Mouse (Mus musculus): Measurements from ENCODE around the gene C7.
"Not testable (repeated sequence)": the region's sequence is repeated elsewhere in the genome, so short reads cannot be mapped to it uniquely, and the experiment has no call there.

C7 gene

DNA sequence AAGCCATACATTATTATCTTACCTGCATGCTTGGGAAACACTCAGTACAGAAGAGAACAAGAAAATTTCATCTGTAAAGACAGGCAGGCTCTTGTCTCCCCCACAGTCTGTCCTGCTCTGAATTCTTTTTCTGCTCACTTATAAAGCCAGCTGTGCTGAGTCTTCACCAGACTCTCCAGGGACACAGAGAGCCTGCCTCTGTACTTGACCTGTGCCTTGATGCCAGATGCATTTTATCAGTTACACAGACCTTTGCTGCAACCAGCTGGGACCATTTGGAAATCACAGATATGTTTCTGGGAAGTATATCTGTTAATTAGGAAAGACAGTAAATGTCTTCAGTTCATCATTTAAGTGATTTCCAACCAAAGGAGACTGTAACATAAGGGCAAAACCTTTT is at the start of gene C7:
Gene C7, minus strand, starts transcription at position 106 of the 400 bp plus-strand sequence.
- peak; percentile 46 for DNase-seq (ENCODE audit: low spot score)

- no peak for DNase-seq (ENCODE audit: low spot score)
Measured at GRCm38 (mm10) chr15:5112651-5113050, 49.1 kb upstream of the C7 start.

DNA sequence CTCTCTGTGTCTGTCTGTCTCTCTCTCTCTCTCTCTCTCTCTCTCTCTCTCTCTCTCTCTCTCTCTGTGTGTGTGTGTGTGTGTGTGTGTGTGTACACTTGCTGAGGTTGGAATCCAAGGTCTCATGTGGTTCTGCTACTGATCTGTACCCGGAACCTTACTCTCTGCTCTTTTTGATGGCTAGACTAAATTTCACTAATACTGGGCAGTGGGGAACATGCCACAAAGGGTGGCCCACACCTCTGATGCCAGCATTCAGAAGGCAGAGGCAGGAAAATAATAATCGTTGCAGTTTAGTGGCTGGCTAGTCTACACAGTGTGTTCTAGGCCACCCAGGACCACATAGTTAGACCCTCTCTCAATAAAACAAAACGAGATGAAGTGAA is 45.1 kb upstream of the C7 start:
- no peak for DNase-seq (ENCODE audit: low spot score)

DNA sequence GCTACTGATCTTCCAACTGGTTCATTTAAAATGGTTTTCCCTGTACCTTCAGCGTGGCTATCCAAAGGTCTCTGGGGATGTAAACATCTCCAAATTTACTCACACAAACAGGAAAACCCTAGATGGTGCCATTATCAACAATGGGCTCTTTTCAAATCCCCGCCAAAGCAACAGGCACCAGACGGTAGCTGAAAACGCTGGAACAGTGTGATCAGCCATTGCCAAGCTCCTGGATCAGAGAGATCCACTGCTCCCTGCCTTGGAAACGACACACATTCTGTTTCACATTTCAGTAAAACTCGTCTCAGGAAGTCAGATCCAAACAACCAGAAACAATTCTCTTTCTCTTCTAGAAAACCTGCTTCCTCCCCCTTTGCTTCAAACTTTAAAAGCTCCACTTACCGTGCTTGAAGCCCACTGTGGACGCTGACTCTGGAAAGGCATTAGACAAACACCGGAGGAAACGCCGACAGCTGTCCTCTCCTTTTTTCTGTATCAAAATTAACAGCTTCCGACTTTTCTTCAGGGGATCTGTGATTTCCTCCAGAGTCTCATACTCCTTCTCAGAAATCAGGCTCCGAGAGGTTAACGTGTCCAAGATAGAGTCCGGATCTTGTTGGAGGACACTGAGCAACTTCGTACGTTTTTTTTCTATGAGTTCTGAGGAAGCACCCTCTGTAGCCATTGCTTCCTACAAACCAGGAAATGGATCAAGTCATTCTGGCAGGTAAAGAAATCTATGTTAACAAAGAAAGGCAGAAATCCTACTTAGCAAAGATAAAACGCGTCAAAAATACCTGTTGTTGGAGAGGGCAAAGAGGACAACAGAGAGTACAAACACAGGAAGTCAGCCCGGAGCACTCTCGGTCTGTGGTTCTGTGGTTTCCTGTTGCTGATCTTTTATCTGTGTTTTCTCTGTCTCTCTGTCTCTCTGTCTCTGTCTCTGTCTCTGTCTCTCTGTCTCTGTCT is 44.4 kb upstream of the C7 start, which contains the start of gene Card6:
Gene Card6, minus strand, starts transcription at position 854 of the 969 bp plus-strand sequence.
- DNase-seq (ENCODE audit: low spot score), result peak; percentile 65

DNA sequence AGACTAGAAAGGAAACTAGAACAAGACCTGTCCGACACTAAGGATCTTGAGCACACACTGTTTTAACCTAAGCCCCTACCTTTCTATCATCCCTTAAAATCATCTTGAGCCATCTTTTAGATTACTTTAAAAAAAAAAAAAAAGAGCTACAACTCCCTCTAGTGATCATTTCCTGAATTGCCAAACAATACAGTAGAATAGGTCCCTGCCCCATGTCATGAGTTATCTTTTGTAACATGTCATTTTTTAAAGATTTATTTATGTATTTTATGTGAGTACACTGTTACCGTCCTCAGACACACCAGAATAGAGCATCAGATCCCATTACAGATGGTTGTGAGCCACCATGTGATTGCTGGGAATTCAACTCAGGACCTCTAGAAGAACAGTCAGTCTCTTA is 42.8 kb upstream of the C7 start:
- DNase-seq (ENCODE audit: low spot score), result peak; percentile 36

- no peak for DNase-seq (ENCODE audit: low spot score)
Measured at GRCm38 (mm10) chr15:5105891-5106290, 42.4 kb upstream of the C7 start.

GRCm38 (mm10) chr15:5102312-5102711 is 38.8 kb upstream of the C7 start:
- no peak for DNase-seq (ENCODE audit: low spot score)

DNA sequence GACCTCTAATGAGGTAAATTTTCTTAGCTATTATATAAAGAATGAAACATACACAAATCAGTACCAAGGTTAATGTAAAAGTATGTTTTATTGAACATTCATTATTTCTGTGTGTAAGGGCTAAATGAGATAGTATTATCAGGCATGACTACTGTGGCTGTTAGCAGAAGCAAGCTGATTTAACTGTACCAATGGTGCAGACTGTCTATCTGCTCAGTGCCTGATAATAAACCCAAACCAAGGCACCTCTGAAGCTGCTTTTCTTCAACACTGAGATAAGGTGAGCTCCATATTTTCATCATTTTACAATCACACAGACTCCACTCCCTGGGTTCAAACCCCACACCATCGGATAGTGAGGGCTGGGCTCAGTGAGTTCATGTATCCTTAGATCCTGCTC is 33.8 kb upstream of the C7 start:
- no peak for DNase-seq (ENCODE audit: low spot score)

- no peak for DNase-seq (ENCODE audit: low spot score)
Measured at GRCm38 (mm10) chr15:5095534-5096301, 32.2 kb upstream of the C7 start.

DNA sequence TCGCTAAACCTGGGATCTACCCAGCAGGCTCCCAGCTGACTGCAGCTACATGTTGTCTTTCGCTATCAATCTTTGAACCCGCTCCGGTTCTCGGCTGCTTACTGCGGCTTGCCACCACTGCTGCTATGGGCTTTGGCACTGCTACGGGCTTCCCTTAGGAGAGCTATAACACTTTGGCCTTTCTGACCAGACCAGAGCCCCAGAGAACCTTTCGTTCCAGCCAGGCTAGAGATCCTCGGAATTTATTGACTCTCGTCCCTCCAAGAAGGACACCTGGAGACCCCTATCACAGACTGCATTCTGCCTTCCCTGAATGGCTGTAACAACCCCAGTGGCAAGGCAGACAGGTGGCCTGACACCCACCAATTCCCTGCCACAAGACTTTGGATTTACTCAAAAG is 26.6 kb upstream of the C7 start:
- DNase-seq (ENCODE audit: low spot score), result no peak

GRCm38 (mm10) chr15:5088850-5089608 is 25.5 kb upstream of the C7 start:
- DNase-seq (ENCODE audit: low spot score), result no peak

- DNase-seq (ENCODE audit: low spot score), result peak; percentile 13
Measured at GRCm38 (mm10) chr15:5086162-5086561, 22.6 kb upstream of the C7 start.

DNA sequence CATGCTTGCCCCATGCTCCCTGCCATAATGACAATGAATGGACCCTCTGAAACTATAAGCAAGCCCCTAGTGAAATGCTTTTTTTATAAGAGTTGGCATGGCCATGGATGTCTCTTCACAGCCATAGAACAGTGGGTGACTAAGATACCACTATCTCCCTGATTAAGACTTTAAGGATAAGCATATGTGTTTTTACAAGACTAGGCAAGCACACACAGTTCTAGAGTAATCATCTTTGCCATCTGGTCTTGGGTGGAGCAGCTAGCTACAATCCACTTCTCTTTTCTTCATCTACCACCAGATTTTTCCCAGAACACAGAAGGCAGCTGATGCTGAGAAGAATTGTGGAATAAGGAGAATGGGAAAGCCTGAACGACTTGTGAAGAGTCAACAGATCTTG is 17.7 kb upstream of the C7 start:
- no peak for DNase-seq (ENCODE audit: low spot score)

DNA sequence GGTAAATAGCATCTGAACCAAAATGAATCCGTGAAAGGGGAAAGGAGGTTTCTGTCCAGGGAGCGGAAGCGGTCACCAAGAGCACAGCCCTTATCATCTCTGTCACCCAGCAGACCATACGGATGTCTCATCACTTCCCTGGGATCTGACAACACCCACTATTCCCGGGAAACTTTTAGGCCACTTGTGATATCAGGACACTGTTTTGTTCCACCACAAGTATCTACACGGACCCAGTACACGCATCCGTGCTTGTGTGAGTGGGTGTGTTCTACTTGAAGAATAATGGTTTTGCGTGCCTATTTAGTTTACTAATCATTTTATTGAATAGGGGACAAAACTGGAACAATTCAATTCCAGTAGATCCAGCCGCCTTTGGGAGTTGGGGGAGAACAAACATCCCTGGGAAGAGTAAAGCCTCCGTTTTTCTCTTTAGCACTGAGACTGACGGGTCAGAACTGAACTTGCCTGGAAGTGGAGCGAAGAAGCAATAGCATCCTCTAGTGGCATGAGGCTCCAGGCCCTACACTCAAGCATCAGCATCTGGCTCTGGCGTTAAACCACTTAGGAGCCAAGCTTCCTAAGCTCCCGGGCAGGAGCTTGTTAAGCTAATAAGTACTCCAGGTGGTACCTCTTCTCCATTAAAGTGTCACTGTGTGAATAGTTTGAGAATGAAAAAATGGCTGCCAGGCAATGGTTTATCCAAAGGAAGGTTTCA is 5.4 kb upstream of the C7 start:
- peak; percentile 26 for DNase-seq (ENCODE audit: low spot score)

GRCm38 (mm10) chr15:5045560-5046284 is 17.8 kb downstream of the C7 start:
- no peak for DNase-seq (ENCODE audit: low spot score)

DNA sequence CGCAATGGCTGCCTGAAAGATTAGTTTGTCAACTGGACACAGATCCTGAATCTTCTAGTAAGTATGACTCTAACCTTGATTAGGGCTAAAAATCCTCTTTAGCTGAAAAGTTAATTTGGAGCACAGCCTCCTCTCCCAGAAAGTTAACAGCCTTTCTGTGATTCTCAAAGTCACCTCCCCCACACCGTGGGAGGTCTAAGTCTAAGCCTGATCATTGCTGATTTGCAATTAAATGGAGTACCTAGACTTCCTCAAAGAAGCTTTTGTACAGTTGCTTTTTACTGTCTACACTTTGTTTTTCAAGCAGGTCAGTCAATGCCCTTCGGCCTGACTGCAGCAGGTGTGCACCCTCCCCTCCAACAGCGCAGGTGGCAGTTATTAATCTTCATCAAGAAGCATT is 34.3 kb downstream of the C7 start:
- no peak for DNase-seq (ENCODE audit: low spot score)

DNA sequence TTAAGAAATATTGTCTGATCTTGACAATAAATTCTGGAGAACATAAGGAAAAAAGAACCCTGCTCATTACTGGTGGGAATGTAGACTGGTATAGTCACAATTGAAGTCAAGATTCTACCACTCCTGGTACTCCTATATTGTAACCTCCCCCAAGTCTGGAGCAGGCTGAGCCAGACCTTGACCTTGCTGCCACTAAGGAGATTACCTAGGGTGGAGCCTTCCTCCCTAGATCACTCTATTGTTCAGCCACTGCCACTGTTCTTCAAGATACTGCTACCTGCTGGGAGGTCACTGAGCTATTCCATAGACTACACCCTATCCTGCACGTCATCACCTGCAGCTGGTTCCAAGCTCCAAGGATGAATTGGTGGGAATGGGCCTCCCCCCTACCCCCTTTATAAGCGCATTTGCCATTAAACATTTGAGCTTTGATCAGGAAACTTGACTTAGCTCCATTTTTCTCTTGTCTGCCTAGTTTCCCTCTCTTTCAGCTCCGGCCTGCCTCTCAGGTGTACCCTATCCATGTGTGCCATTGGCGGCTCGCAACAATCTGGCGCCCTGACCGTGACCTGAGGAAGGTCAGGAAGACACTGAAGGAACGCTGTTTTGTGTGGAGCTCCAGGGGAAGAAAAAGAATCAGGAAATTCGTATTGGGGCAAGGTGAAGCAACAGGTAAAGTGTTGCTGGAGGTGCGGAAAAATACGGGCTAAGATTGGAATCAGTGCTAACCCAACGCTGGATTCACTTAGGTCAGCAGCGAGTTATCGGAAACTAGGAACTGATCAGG is 39.9 kb downstream of the C7 start:
- not testable (repeated sequence) for DNase-seq (ENCODE audit: low spot score)

GRCm38 (mm10) chr15:5009644-5010107 is 53.9 kb downstream of the C7 start:
- DNase-seq (ENCODE audit: low spot score), result no peak

- DNase-seq (ENCODE audit: low spot score), result no peak
Measured at GRCm38 (mm10) chr15:5003503-5004196, 59.9 kb downstream of the C7 start.

Data from lung, postnatal 25 days (tissue).